Mouse (Mus musculus) gastrocnemius, postnatal 14 days (tissue): ENCODE measurements around the gene Inava. TPM values are rescaled to one million over a fixed set of nuclear protein-coding genes. Genes with fewer than 3 reads are reported as not detected.
A peak's percentile ranks its signal among the peaks of the same experiment; 100 is the strongest.

Source experiments
- DNase-seq: peaks from one replicate; pipeline ENCODE4 v3.0.0; 2021; ENCODE audit warnings: mixed read lengths
- intact Hi-C: fragments of 180-260 bp; cut with DNase I; formaldehyde crosslinking; loops from one replicate; pipeline ENCODE4 v1.15.1; 2025; ENCODE audit warnings: low total_unique reads
- total RNA-seq, 2 experiments: library from RNA; stranded (reverse); gene quantifications; 2 replicates each; pipeline ENCODE4 v1.2.3; 2021

Gene Inava
- total RNA-seq, 2 experiments from 2014 or later, result not detected

DNA sequence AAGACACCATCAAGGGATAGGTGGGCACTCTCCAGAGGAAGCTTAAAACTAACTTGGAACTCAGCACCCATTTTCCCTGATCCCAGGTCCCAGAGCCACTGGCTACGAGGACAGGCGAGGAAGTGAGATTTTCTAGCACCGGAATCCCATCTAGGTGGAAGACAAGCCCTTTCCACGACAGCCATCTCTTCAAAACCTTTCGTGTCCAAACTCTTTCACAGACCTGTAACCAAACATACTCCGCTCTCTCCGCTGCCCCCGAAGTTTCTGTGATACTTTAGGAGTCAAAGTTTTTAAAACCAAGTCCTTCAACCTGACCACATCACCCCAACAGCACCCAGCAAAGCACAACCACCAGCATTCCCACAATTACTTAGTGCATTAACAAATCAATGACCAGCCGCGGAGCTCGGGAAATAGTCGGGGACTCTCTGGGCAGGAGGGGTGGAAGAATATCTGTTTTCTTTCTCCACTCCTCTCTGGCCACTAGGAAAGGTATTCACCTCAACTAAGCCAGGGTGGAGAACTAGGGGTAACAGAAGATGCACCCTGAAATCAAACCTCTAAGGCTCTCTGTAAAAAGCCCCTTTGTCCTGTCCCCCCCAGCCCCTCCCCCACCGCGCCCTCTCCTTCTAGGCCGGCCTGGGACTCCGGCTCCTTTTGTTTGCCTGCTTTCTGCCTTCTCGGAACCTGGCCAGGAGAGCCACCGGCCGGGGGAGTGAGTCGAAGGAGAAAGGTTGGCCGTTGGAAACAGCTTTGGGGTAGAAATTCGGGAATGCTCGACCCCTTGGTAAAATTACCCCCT is 876 bp downstream of the Inava start:
- DNase-seq, result no peak
- intact Hi-C loops, result no loop called here

DNA sequence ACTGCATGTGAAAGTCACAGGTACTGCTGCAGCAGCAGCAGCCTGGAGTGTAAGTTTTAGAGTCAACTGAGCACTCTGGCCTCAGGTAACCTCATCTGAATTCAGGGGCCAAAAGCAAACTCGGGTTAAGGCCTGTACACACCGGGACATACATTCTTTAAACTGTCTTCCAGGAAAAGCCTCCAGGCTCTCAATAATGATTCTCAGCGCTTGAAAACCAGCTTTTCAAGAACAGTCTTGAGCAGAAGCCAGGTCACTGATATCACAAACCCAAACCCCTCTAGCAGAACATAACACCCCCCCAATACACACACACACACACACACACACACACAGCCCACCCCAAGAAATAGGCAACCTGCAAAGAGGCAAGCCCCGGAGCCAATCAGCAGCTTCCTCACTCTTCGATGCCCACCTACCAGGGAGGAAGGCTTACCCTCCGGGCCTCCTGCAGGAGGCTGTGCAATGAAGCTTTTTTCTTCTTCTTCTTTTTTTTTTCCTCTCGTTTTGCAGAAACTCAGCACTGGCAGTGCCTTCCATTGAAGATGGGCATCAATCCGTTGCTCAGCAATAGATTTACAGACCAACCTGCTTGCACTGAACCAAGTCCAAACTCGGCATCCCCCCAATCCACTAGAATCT is 1.7 kb downstream of the Inava start:
- no peak for DNase-seq
- intact Hi-C loops, result no loop called here

- no peak for DNase-seq
- intact Hi-C loops, result no loop called here
These were observed 2.5 kb downstream of the Inava start for GRCm38 (mm10) chr1:136231596-136231995.

DNA sequence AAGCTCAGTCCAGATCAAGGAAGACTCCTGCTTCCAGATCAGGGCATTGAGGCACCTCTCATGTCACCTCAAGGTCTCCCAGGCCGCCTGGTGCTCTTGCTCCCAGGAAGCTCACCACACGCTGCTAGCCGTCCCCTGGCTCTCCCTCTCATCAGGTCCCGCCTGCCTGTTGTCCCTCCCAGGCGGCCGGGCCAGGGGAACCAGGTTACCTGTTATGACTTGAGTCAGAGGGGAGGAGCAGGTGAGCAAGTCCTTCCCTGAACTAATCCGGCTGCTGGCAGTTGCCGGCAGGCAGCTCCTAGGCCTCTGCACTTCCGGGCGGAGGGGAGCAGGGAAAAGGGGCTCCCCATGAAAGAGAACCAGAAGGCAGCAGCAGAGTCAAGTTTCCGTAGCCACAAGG is 3.9 kb downstream of the Inava start:
- DNase-seq, result no peak
- intact Hi-C loops, result no loop called here

DNA sequence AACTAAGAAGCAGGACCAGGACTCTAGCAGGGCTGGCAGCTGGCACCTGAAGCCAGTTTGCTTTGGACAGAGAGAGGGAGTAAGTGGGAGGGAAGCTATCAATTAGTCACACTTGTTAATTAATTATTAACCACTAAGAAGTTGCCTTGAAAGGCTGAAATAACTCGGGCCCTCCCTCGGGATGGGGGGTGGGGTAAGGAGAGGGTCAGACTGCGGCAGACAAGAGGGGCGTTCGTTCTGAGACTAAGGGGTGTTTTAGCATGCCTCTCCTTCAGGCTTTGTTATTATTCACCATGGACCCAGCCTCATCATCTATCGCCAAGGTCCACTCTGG is 5.1 kb downstream of the Inava start:
- no peak for DNase-seq
- intact Hi-C loops, result no loop called here

DNA sequence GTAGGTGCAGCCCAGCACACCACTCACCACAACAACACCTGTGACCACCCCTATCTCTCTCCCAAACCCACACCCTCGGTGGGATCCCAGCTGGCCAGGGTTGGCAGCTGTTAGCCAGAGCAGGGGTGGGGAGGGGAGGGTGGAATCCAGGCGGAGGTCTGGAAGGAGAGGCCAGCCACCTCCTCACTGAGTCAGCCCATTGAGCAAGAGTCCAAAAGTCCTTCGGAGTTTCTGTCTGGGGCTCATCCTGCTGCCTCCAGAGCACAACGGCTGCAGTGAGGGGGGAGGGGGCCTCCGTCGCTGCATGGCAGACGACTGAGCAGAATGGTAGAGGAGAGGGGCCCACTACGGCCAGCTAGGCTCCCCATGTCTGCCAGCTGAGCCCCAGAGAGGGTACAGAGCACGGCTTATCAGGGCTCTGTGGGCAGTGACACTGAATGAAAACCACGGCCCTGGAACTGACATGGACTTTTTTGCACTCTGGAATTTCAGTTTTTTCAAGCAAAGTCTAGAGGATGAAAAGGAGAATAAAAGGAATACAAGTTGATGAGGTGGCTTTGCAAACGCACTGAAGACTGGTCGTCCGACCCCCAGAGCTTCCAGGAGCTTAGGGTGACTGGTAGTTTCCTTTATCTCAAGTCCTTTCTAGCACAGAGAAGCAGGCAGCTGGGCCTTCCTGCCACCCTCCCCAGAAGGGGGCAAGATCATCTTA is 5.6 kb downstream of the Inava start:
- intact Hi-C loops, result no loop called here
- peak; percentile 19 for DNase-seq

- intact Hi-C loops, result no loop called here
- DNase-seq, result no peak
These were observed 6.2 kb downstream of the Inava start for GRCm38 (mm10) chr1:136227870-136228269.

GRCm38 (mm10) chr1:136226626-136227025 is 7.4 kb downstream of the Inava start:
- intact Hi-C loops, result no loop called here

GRCm38 (mm10) chr1:136225846-136226245 is 8.2 kb downstream of the Inava start:
- no peak for DNase-seq
- intact Hi-C loops, result no loop called here

More at GRCm38 (mm10) chr1:136226626-136227025, 7.4 kb downstream of the Inava start:
- DNase-seq, result no peak

DNA sequence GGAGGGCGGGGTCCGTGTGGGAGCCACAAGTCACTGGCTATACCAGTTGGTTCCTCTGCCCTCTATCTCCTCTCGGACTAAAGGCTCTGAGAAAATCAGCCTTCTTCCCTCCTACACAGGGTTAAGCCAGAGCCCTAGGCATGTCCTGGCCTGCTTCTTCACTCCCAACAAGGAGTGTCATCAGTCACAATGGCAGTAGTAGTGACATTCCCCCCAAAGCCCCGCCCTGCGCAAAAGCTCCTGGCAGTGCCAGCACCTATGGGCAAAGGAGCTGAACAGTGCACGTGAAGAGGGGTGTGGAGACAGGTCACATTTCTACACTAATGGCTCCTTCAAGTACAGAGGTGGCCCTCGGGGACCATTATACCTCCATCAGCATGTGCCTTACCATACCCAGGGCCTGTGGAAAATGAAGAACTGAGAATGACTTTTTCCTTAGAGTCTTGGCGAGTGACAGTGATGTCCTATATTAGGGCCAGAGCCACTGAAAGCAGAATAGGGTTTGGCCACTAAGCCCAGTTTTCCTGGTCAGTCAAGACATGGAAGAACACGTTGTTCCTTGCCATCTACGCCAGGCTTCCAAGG is 10.2 kb downstream of the Inava start:
- intact Hi-C loops, result no loop called here
- DNase-seq, result no peak

- DNase-seq, result no peak
- intact Hi-C loops, result no loop called here
These were observed 11.7 kb downstream of the Inava start for GRCm38 (mm10) chr1:136222386-136222785.

- intact Hi-C loops, result no loop called here
- no peak for DNase-seq
These were observed 13.8 kb downstream of the Inava start for GRCm38 (mm10) chr1:136220037-136220871.

GRCm38 (mm10) chr1:136214304-136214703 is 19.8 kb downstream of the Inava start:
- intact Hi-C loops, result no loop called here
- DNase-seq, result no peak

DNA sequence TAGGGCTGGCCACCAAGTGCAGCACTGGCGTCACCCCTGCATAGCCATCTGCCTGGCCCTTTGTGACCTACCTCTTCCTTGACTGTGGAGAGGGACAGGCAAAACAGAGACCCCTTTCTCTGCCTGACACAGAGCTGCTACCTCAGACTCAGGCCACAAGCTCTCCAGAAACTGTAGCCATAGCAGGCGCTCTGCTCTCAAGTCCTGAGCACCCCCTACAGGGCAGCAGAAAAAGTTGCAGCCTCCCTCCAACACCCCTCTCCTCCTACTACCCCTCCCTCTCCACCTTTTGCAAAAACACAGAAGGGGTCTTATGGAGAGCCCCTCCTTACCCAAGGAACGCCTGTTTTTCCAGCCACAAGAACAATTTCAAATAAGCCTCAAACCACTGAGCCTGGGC is 21.3 kb downstream of the Inava start, which contains the start of gene Mroh3:
TSS of gene Mroh3 (minus strand) at position 26 of the 400 bp plus-strand sequence.
- intact Hi-C loops, result no loop called here
- peak; percentile 26 for DNase-seq

- no peak for DNase-seq
- intact Hi-C loops, result no loop called here
These were observed 44.0 kb downstream of the Inava start for GRCm38 (mm10) chr1:136190033-136190432.

- intact Hi-C loops, result loop anchor here (10.0 kb wide), 1 partner anchor 345 kb away; no protein-coding TSS in a partner anchor
- no peak for DNase-seq
These were observed 54.5 kb downstream of the Inava start for GRCm38 (mm10) chr1:136179511-136180001.

- DNase-seq, result no peak
- intact Hi-C loops, result loop anchor here (10.0 kb wide), 1 partner anchor 346 kb away; no protein-coding TSS in a partner anchor
These were observed 55.3 kb downstream of the Inava start for GRCm38 (mm10) chr1:136178741-136179140.

DNA sequence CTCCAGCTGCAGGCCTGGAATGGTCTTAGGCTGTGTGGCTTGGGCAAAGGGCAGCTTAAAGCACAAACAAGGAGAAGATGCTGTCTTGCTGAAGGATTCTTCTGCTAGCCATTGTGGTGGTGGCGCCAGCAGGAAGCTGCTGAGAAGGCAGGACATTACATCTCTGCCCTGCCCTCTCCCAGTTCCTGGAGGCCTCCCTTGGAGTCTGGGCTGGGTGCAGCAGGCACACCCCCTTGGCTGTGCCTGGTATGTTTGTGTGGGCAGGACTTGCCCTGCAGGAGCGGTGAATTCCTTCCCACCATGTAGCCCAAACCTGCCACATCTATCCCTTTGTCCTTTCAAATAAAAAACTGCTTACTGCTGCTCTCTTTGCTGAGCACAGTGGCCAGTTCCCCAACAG is 57.0 kb downstream of the Inava start:
- intact Hi-C loops, result loop anchor here (10.0 kb wide), 1 partner anchor 348 kb away; no protein-coding TSS in a partner anchor

DNA sequence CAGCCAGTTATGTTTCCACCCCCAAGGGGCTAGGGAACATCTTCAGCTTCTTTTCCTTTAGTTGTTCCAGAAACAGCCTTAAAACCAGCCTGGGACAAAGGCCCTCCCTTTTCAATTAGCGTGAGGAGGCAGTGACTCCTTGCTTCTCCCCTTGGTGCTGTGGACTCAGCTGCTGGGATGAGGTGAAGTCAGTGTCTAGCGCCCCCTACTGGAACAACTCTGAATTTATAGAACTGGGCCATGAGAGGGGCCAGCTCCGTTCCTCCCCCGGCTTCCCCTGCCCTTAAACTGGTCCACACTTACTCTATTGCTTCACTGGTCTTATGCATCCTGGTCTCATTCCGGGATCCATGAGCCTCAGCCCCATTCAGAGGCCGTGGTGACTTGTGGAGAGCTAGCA is 58.9 kb downstream of the Inava start:
- intact Hi-C loops, result loop anchor here (10.0 kb wide), 1 partner anchor 350 kb away; no protein-coding TSS in a partner anchor
- DNase-seq, result no peak

More for the DNA sequence above, 57.0 kb downstream of the Inava start:
- no peak for DNase-seq
